Mouse (Mus musculus): ENCODE results near the gene Il9r.
"Not testable (repeated sequence)": the region's sequence is repeated elsewhere in the genome, so short reads cannot be mapped to it uniquely, and the experiment has no call there.

Il9r gene

DNA sequence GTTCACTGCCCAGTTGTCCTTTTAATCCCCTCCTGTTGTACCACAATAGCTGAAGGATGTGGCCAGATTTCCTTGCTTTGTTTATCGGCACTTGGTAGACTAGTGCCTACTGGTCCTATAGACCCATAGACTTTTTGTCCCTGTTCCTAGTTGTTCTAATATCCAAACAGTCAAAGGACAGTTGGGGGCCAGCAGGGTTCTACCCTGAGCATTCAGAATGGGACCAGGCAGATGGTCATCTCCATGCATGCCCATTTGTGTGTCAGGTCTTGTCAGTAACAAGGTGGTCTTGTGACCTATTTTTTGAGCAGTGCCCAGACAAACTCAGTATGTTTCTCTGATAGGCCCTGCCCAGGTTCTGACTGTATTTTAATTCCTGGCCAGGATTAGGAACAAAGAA is 27.0 kb upstream of the Il9r start:
- no peak for DNase-seq (ENCODE audit: extremely low spot score, low spot score)

DNA sequence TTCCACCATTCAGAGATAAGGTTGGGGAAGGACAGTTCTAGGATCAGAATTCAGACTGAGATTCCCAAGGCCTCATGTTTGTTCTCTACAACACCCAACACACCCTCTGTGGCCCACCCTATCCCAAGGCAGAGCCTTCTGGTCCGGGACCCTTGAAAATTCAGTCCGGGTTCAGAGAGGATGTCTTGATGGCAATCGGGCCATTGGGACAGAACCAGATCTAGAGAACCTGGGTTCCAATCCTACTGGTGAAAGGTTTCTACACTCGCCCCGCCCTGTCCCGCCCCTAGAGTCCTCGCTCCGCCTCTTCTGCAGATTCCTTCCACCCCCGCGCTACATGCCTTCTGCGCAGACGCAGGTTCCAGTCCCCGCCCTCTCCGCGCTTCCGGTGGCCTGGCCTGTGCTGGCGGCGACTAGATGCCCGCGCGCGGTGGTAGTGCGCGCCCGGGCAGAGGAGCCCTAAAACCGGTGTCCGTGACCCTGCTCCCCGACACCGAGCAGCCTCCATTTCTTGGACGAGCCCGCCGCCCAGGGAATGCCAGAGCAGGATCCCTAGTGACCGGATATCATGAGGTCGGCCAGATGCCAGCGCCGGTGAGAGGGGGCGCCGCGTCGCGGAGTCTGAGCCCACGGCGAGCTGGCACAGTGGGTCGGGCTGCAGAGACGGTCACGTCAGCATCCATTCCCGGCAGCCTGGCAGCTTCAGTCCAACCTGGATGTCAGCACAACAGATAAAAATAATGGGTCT is 26.2 kb upstream of the Il9r start, which contains the start of gene Mpg:
TSS of gene Mpg (plus strand) at position 382 of the 748 bp plus-strand sequence.
- DNase-seq (ENCODE audit: extremely low spot score, low spot score): peak; percentile 87

DNA sequence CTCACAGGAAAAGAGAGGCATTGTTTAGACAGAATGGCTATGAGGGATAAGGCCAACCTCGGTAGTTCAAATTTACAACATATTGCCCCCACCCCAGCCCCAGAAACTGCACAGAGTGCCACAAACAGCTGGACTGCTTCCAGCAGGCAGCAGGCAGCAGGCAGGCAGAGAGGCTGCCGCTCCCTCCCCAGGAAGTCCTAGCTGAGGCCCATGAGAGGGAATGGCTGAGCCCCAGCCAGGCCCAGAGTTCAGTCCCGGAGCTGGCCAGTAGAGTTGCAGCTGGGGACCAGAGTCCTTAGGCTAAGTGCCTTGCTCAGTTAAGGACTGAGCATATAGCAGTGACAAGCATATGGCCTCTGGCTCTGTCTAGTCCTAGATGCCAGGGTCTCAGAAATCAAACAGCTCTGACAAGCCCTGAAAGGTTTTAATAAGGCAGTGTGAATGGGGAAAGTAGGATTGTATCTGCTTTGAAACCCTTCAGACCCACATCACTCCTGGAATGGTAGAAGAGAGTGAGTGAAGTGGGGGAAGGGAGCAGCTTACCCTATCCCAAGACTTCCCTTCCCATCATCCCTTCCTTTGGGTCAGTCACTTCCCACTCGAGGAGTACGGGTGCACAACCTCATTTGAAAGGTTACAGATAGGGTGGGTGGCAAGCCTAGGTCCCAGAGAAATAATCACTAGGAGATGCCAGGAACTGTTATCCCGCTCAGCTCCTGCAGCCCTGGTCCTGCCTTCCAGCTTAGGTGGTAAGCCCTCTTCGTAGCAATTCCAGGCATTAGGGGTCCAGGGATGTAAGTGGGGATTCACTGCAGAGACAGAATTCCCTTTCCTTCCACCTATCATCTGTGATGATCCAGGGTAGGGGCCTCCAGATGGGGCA is 25.4 kb upstream of the Il9r start:
- DNase-seq (ENCODE audit: extremely low spot score, low spot score): no peak

DNA sequence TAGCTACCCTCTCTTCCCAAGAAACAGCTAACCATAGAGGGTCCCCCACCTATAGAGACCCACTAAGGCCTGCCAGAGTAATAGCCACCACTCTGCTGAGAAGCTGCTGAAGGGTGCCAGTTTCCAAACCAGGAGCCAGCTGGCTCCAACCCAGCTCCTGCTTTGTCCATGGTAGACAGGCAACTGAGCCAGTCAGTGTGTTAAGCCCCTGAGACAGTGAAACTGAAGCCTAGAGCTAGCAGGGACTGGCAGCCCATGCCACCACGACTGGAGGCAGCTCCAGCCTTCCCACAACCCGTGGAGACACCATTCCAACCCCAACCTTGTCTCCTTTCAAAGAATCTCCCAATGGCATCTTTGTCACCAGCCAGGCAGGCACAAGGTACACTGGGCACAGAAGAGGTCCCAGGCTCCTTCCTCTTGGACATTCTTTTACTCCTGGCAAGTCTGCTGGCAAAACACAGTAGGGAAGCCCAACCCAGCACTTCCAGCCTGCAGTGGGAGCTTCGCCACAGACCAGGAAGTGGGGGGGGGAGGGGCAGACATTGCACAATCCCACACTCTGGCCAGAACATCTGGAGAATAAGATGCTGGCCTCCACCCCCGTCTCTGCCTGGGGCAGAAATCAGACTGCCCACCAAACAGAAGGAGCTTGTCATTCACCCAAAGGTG is 24.5 kb upstream of the Il9r start:
- DNase-seq (ENCODE audit: extremely low spot score, low spot score): peak; percentile 54

DNA sequence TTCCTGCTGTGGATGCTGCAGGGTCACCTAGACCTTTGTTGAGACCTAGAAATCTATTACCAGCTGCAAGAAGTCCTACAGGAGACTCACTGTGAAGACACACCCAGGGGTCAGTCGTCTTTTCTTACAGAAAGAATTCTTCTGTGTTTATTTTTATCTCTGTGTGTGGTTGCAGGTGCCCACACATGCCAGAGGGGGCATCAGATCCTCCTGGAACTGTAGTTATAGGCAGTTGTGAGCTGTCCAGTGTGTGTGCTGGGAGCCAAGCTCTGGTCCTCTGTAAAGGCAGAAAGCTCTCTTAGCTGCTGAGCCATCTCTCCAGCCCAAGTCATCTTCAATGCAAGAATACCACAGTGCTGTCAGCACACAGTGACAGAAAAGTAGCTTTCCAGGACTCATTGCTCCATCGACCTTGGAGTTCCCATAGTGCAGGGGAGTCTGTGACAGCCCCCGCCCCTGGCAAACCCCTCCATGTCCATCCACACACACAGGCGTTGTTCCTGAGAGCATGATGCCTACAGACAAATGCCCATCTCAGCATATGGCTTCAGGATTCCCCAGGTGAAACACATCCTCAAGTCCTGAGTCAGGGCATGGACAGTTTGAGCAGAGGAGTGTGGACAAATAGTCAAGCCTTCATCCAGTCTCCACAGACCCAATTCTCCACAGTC is 23.4 kb upstream of the Il9r start:
- no peak for DNase-seq (ENCODE audit: extremely low spot score, low spot score)

DNA sequence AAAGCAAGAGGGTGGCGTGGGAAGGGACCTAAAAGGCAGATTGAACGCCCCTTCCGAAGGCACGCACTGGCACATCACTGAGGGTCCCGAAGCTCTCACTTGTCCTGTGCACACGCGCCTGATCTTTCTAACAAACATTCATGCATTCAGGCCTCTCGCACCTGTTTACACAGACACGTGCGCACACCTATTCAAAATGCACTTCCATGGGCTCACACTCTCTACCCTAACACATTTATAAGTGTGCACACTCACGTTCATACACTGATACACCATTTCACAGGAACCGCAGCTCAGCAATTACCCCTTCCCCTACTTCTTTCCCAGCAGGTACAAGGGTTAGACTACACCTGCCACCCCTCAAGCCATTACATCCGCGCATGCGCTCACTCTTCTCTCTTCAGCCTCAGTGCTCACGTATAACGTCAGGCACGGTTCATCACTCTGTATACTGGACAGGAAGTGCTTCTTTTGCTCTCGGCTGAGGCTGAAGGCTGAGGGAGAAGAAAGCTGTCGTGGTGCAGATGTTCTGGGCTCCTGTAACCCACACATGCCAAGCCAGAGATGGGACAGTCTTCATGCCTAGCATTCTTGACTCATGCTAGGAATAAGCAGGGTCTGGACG is 22.6 kb upstream of the Il9r start:
- no peak for DNase-seq (ENCODE audit: extremely low spot score, low spot score)

DNA sequence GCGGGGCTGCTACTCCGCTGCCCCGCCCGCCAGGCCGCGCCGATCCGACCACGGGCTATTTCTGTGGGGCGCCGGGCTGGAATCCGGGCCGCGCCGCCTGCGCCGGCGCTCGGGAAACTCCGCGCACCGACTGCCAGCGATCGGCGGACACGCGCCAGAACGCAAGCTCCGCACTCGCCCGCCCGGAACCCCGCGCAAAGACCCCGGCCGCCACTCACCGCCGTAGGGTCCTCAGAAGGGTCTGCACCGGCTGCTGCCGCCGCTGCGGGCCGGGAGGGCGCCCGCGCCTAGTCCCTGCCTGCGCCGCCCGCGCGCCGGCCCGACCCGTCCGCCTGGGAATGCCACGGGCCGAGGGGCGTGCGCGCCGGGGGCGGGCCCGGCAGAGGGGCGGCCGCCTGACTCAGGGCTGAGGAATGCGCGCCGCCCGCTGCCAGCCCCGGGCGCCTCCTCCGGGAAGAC is 21.9 kb upstream of the Il9r start, which contains the start of gene Rhbdf1:
TSS of gene Rhbdf1 (minus strand) at position 350 of the 459 bp plus-strand sequence.
- no peak for DNase-seq (ENCODE audit: extremely low spot score, low spot score)

DNA sequence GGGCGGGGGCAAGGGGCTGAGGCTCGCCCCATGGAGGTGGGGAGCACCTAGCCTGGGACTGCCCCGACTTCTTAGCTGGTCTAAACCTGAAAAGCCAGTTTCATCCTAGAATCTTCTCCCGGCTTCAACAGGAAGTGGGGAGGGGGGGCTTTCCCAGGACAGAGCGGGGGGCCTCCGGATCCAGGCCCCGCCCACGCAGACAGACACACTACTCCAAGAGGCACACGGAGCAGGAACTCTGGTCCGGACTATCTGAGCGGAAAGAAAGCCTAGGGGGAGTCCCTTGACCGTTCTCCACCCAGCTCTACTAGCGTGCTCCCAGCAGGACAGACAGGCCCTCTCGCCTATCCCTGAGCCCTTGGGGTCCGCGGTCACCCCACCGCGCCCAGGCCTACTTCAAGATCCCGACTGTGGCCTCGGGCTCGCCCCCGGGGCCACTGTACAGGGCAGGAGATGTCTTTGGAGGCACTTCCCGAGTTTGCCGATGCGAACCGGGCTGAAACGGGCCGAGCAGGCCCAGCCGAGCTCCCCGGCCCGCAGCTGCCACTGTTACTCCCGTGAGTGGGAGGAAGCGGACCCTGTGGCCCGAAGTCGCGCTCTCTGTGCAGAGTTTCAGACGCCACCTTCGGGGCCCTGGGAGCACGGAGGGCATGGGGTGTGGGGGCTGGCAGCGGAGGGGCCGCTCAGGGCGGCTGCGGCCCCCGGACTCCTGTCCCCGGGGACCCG is 21.3 kb upstream of the Il9r start:
- peak; percentile 77 for DNase-seq (ENCODE audit: extremely low spot score, low spot score)

DNA sequence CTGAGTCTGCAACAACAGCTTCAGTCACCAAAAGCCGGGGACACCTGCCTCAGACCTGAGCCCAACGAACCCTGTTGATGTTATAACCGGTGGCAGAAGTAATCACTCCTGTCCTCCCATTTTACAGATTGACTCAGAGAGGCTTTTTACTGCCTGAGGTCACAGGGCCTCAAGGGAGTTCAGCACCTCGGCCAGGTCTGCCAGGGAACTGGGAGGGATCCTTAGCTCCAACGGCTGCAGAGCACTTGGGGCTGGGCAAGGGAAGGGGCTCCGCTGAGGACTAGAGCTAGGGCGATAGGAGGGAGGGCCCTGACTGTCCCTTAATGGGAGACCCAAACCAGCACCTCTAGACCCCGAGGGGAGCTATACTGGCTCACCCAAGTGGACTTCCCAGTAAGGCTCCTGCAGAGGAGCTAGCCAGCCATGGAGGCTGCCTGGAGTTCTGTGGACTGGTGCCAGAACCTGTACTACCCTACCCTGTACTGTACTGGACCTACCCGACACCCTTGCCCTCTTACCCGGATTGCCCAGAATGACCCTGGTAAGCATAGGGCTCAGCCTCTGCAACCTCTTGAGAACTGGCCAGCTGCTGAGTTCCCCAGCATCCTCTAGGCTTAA is 20.6 kb upstream of the Il9r start:
- no peak for DNase-seq (ENCODE audit: extremely low spot score, low spot score)

DNA sequence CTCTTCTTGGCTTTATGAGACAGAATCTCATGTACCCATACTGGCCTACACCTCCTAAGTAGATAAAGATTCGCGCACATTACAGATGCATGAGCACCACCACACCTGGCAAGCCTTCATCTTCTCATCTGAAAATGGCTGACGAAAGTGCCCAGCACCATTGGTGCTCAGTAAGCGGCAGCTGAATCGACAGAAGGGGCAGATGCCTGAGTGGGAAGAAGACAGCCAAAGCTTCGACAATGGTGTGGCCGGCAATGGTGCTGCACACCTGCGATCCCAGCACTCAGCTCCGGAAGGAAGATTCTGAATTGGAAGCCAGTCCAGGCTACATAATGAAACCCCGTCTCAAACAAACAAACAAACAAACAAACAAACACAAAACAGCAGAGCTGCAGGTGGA is 19.2 kb upstream of the Il9r start:
- no peak for DNase-seq (ENCODE audit: extremely low spot score, low spot score)

DNA sequence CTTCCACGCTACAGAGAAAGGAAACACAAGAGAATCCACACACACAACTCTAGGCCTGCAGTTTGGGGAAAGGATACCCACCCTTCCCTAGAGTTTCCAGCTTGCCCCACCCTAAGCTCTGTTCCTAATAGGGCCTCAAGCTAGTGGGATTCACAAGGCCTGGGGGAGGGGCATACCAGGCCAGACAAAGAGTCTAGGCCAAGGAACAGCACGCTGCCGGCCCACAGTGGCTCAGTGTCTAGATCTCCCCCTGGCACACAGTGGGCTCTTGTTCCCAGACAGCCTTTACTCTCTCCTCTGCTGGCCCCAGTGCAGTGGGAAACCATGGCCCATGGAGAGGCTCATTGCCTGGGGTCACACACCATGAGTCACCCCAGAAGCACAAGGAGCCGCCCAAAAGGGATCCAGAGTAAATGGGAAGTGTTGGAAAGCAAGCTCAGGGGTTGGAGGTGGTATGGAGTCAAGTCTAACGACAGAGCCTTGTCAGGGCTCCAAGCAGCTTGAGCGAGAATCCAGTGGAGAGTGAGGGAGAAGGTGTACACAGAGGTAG is 18.5 kb upstream of the Il9r start:
- DNase-seq (ENCODE audit: extremely low spot score, low spot score): no peak

DNA sequence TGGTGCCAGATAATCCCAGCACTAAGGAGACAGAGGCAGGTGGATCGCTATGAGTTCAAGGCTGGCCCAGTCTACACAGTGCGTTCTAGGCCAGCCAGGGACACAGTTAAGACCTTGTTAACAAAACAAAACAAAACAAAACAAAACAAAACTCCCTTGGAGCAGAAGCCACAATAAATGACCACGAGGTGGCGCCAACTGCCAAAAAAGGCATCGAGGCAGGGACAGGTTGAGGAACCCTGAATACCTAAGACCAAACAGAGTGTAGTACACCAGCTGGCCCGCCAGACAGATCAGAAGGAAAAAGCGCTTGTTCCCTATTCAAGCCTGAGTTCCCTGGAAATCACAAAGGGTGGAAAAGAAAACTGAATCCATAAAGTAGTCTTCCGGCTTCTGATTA is 16.8 kb upstream of the Il9r start:
- peak; percentile 77 for DNase-seq (ENCODE audit: extremely low spot score, low spot score)

DNA sequence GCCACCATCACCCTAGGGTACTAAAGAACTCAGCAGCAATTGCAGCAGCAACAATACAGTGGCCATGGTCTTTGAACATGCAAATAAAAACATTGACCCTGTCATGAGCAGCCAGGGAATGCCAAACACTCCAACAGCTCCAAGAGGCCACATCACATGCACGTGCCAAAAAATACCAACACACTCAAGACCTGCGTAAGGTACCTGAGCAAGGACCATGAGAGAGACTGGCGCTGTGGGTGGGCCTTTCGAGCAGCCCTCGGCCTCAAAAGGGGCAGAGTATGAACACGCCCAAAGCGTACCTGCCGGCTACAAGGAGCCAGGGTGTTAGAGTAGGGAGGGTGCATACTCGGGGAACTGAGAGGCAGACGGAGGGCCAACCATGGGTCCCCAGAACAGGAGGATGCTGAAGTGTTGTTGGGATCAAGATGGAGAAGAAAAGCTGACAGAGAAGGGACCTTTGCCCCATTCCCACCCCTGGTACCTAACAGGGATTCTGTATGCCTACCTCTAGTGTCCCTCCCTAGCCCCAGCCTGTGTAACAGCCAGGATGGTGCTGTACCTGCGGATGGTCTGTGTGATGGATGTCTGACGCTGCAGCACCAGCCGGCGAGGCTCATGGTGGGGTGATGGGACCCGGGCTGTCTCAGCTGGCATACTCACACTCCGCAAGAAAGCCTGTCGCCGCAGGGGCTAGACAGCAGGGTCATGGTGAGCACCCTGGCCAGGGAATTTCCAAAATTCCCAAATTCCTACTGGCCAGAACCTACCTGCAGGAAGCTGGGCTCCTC is 15.5 kb upstream of the Il9r start:
- DNase-seq (ENCODE audit: extremely low spot score, low spot score): no peak

DNA sequence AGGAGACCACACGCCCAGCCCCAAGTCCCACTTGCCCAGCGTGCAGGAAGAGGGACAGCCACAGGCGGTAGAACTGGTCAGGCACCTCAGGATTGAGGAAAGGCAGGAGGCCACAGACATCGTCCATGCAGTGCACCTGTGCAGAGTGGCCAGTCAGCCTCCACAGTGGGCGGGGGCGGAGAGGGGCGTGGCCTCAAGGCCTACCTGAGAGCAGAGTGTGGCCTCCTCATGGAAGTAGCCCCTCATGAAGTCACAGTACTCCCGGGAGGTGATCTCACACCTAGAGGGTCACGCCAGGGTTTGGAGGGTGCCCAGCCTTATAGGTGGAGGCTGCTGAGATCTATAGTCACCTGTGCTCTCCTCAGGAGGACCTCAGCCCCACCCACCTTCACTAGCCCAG is 10.5 kb upstream of the Il9r start:
- no peak for DNase-seq (ENCODE audit: extremely low spot score, low spot score)

DNA sequence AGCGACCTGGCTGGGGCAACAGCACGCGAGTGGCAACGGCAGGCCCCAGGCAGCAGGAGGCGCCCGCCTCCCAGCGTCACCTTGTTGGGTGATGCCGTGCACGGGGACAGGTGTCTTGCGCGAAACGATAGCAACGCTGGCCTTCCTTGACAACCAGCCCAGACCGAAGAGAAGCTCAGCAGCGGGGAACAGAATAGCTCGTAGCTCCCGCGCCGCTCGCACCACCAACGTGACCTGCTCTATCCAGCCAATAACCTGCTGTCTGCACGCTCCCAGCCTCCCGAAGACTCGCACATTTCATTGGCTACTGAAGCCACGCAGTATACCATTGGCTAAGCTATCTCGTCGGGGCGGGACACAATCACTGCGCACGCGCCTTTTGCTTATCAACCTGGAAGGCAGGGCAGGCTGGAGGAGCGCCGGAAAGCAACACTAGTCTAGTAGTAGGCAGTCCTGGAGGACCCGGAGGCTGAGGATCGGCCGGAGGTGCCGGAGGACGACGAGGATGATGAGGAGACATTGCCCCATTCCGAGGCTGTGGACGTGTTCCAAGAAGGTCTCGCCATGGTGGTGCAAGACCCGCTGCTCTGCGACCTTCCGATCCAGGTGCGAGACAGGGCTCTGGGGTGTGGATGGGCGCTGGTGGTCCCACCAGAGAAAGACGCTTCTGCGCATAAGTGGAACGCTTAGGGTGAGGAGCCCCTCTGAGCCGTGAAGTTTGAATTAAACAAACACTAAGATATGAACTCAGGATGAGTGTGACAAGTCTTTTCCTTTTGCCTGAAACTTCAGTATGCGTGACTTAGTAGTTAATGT is 5.2 kb upstream of the Il9r start, which contains the start of gene Snrnp25:
TSS of gene Snrnp25 (plus strand) at position 358 of the 816 bp plus-strand sequence.
- peak; percentile 94 for DNase-seq (ENCODE audit: extremely low spot score, low spot score)

DNA sequence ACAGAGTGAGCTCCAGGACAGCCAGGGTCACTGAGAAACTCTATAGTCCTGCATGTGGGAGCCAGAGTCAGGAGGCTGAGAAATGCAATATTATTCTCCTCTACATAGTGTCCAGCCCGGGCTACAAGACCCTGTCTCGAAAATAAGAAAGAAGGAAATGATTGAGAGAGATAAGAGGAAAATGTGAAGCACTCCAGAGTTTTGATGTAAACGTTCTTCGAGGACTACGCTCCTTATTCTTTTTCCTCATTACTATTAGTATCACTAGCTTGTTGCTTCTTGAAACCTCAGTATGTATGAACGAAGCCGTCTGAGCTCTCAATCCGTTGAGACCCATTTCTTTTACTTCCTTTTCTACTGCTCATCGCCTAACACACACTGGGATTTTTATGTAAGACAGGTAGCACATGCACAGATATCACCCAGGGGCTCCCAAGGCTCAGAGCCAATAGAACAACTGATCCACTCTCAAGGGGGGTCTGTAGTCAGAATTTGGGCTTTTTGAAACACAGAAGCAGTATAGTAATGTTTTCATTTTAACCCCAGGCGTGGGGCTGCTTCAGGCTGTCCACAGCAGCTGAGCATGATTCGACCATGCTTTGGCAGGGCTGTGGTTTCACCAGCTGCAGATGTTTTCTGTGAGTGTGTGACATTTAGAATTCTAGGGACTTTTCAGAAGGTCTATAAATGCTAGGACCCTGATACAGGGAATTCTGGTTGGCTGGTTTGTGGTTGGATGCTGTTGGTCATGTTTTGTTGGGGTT is 2.0 kb upstream of the Il9r start:
- no peak for DNase-seq (ENCODE audit: extremely low spot score, low spot score)

DNA sequence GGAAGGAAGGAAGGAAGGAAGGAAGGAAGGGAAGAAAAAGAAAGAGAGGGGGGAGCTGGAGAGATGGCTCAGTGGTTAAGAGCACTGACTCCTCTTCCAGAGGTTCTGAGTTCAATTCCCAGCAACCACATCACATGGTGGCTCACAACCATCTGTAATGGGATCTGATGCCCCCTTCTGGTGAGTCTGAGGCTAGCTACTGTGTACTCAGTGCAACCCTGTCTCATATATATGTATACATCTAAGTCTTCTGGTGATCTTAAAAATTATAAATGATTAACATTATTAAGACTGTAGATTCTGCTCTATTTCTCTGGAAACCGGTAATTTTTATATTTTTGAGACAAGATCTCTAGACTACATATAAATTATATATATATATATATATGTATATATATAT is 913 bp upstream of the Il9r start:
- not testable (repeated sequence) for DNase-seq (ENCODE audit: extremely low spot score, low spot score)
